Mouse (Mus musculus) heart, embryonic 12.5 days (tissue): ENCODE data around the gene Leo1. TPM values are rescaled to one million over a fixed set of nuclear protein-coding genes. Genes with fewer than 3 reads are reported as not detected.
"Not testable (repeated sequence)": the region's sequence is repeated elsewhere in the genome, so short reads cannot be mapped to it uniquely, and the experiment has no call there.

Experiments
- ATAC-seq: fragments of 200-750 bp; cut with Nextera tagmentation; 2 replicates; pipeline ENCODE4 v1.8.0; 2017; ENCODE audit warnings: moderate TSS enrichment, moderate library complexity; ENCODE audit not compliant: insufficient number of reproducible peaks, low FRiP score
- H3K27ac ChIP-seq: fragments of 300-500 bp; sonication (generic); 2 replicates; pipeline ENCODE4 v1.5.1; 2016; ENCODE audit warnings: mild to moderate bottlenecking, moderate library complexity; ENCODE audit not compliant: poor library complexity, severe bottlenecking
- H3K27me3 ChIP-seq: fragments of 300-500 bp; sonication (generic); replicated peaks from 2 replicates; pipeline ENCODE4 v1.6.1; 2016; ENCODE audit warnings: mild to moderate bottlenecking, moderate library complexity
- H3K36me3 ChIP-seq: fragments of 300-500 bp; sonication (generic); 2 replicates; pipeline ENCODE4 v1.6.1; 2016; ENCODE audit warnings: mild to moderate bottlenecking, moderate library complexity
- H3K4me1 ChIP-seq: fragments of 300-500 bp; sonication (generic); replicated peaks from 2 replicates; pipeline ENCODE4 v1.6.1; 2016; ENCODE audit warnings: mild to moderate bottlenecking
- H3K4me2 ChIP-seq: fragments of 300-500 bp; sonication (generic); 2 replicates; pipeline ENCODE4 v1.6.1; 2016; ENCODE audit warnings: mild to moderate bottlenecking, moderate library complexity
- H3K4me3 ChIP-seq: fragments of 300-500 bp; sonication (generic); 2 replicates; pipeline ENCODE4 v1.5.1; 2016; ENCODE audit warnings: mild to moderate bottlenecking
- H3K9ac ChIP-seq: fragments of 300-500 bp; sonication (generic); 2 replicates; pipeline ENCODE4 v1.6.1; 2016; ENCODE audit warnings: mild to moderate bottlenecking, moderate library complexity
- H3K9me3 ChIP-seq: fragments of 300-500 bp; sonication (generic); replicated peaks from 2 replicates; pipeline ENCODE4 v1.6.1; 2016; ENCODE audit warnings: mild to moderate bottlenecking, moderate library complexity
- WGBS: fragments of 180-500 bp; shearing (Covaris S2); methylation state at CpG from one replicate; pipeline ENCODE4 v1.1.7; 2016; 5-methylcytosine and 5-hydroxymethylcytosine counted together
- polyA plus RNA-seq: library from polyadenylated mRNA; unstranded; fragments of >200 nt; fragmentation: Nextera tagmentation; extraction: Ambion mirVana; gene quantifications from 2 replicates; pipeline ENCODE4 v1.2.1, GENCODE M21; 2016

Leo1 gene
- polyA plus RNA-seq, 1 experiment from 2014 or later: 33.8 TPM

- peaks cover 67% of the 10 kb centered on the region for H3K36me3 ChIP-seq
- WGBS: 76% methylated on average over 14 of the region's 14 CpGs
- no peaks in the 10 kb centered on the region for H3K27me3 ChIP-seq
Observed at GRCm38 (mm10) chr9:75468297-75468696, 27.0 kb downstream of the Leo1 start.

GRCm38 (mm10) chr9:75477212-75477611 lies 35.9 kb downstream of the Leo1 start:
- Histone ChIP-seq H3K27ac (no peak overlapping the region), H3K9ac (no peak overlapping the region), H3K4me1 (no peaks in the 10 kb centered on the region), H3K4me3 (no peak overlapping the region), H3K9me3 (no peaks in the 10 kb centered on the region), H3K27me3 (no peaks in the 10 kb centered on the region), H3K36me3 (peaks cover 36% of the 10 kb centered on the region), H3K4me2 (no peak overlapping the region)
- ATAC-seq: no peak
- 60% methylated on average over 3 of the region's 3 CpGs for WGBS

More at GRCm38 (mm10) chr9:75468297-75468696, 27.0 kb downstream of the Leo1 start:
- Histone ChIP-seq H3K27ac (no peak overlapping the region), H3K4me1 (peaks cover 19% of the 10 kb centered on the region), H3K9ac (no peak overlapping the region), H3K4me3 (no peak overlapping the region), H3K4me2 (no peak overlapping the region), H3K9me3 (no peaks in the 10 kb centered on the region; the same call in 1 of the 2 replicates)
- ATAC-seq: no peak

GRCm38 (mm10) chr9:75479106-75479725 lies 37.9 kb downstream of the Leo1 start:
- ATAC-seq: no peak

GRCm38 (mm10) chr9:75480536-75481075 lies 39.3 kb downstream of the Leo1 start:
- 85% methylated on average over 5 of the region's 5 CpGs for WGBS
- Histone ChIP-seq H3K4me1 (no peaks in the 10 kb centered on the region), H3K4me2 (no peak overlapping the region), H3K36me3 (peaks cover 24% of the 10 kb centered on the region), H3K4me3 (no peak overlapping the region), H3K9me3 (no peaks in the 10 kb centered on the region), H3K27ac (no peak overlapping the region), H3K27me3 (no peaks in the 10 kb centered on the region), H3K9ac (no peak overlapping the region)
- ATAC-seq: no peak

More at GRCm38 (mm10) chr9:75479106-75479725, 37.9 kb downstream of the Leo1 start:
- Histone ChIP-seq H3K9ac (no peak overlapping the region), H3K4me2 (no peak overlapping the region), H3K27ac (no peak overlapping the region), H3K27me3 (no peaks in the 10 kb centered on the region), H3K9me3 (no peaks in the 10 kb centered on the region), H3K4me1 (no peaks in the 10 kb centered on the region), H3K4me3 (no peak overlapping the region), H3K36me3 (peaks cover 29% of the 10 kb centered on the region)
- 67% methylated on average over 8 of the region's 8 CpGs for WGBS

GRCm38 (mm10) chr9:75485231-75485630 lies 43.9 kb downstream of the Leo1 start:
- 87% methylated on average over 6 of the region's 6 CpGs for WGBS

GRCm38 (mm10) chr9:75488255-75488654 lies 46.9 kb downstream of the Leo1 start:
- H3K27ac ChIP-seq, H3K4me2 ChIP-seq, ATAC-seq, H3K4me3 ChIP-seq, H3K9me3 ChIP-seq, H3K36me3 ChIP-seq, H3K27me3 ChIP-seq, H3K9ac ChIP-seq, H3K4me1 ChIP-seq: not testable (repeated sequence)
- 92% methylated on average over 7 of the region's 7 CpGs for WGBS

More at GRCm38 (mm10) chr9:75485231-75485630, 43.9 kb downstream of the Leo1 start:
- Histone ChIP-seq H3K27ac (no peak overlapping the region), H3K9me3 (no peaks in the 10 kb centered on the region), H3K4me2 (no peak overlapping the region), H3K4me3 (no peak overlapping the region), H3K9ac (no peak overlapping the region), H3K36me3 (peaks cover 19% of the 10 kb centered on the region), H3K4me1 (no peaks in the 10 kb centered on the region), H3K27me3 (no peaks in the 10 kb centered on the region)
- no peak for ATAC-seq

- no peak for ATAC-seq
- H3K4me3 ChIP-seq: no peak overlapping the region
Observed at GRCm38 (mm10) chr9:75494407-75495005, 53.2 kb downstream of the Leo1 start.

GRCm38 (mm10) chr9:75495945-75496344 lies 54.6 kb downstream of the Leo1 start:
- no peaks in the 10 kb centered on the region for H3K27me3 ChIP-seq
- H3K27ac ChIP-seq: no peak overlapping the region
- ATAC-seq: peak; percentile 64

More at GRCm38 (mm10) chr9:75494407-75495005, 53.2 kb downstream of the Leo1 start:
- no peak overlapping the region for H3K27ac ChIP-seq
- H3K27me3 ChIP-seq: no peaks in the 10 kb centered on the region
- no peaks in the 10 kb centered on the region; the same call in 1 of the 2 replicates for H3K9me3 ChIP-seq
- 77% methylated on average over 9 of the region's 9 CpGs for WGBS
- H3K9ac ChIP-seq: no peak overlapping the region
- H3K4me1 ChIP-seq: peaks cover 9% of the 10 kb centered on the region; the same call in 1 of the 2 replicates
- H3K4me2 ChIP-seq: no peak overlapping the region
- peaks cover 30% of the 10 kb centered on the region for H3K36me3 ChIP-seq

GRCm38 (mm10) chr9:75498571-75498970 lies 57.2 kb downstream of the Leo1 start:
- Histone ChIP-seq H3K4me3 (no peak overlapping the region), H3K36me3 (peaks cover 61% of the 10 kb centered on the region), H3K9ac (no peak overlapping the region), H3K9me3 (no peaks in the 10 kb centered on the region; the same call in 1 of the 2 replicates), H3K4me1 (peaks cover 9% of the 10 kb centered on the region; the same call in 1 of the 2 replicates), H3K27me3 (no peaks in the 10 kb centered on the region), H3K27ac (no peak overlapping the region), H3K4me2 (no peak overlapping the region)
- ATAC-seq: no peak
- WGBS: 92% methylated on average over 7 of the region's 7 CpGs

More at GRCm38 (mm10) chr9:75495945-75496344, 54.6 kb downstream of the Leo1 start:
- Histone ChIP-seq H3K4me1 (peaks cover 9% of the 10 kb centered on the region; the same call in 1 of the 2 replicates), H3K4me3 (no peak overlapping the region), H3K36me3 (peaks cover 40% of the 10 kb centered on the region), H3K9me3 (no peaks in the 10 kb centered on the region; the same call in 1 of the 2 replicates), H3K4me2 (no peak overlapping the region), H3K9ac (no peak overlapping the region)
- WGBS: 60% methylated on average over 10 of the region's 10 CpGs

GRCm38 (mm10) chr9:75504311-75504710 lies 63.0 kb downstream of the Leo1 start:
- no peak for ATAC-seq
- Histone ChIP-seq H3K4me2 (no peak overlapping the region), H3K9ac (no peak overlapping the region), H3K4me3 (no peak overlapping the region), H3K27ac (no peak overlapping the region), H3K4me1 (no peaks in the 10 kb centered on the region), H3K9me3 (no peaks in the 10 kb centered on the region), H3K27me3 (no peaks in the 10 kb centered on the region), H3K36me3 (peaks cover 80% of the 10 kb centered on the region)
- 94% methylated on average over 6 of the region's 6 CpGs for WGBS

- ATAC-seq: no peak; the same call in 1 of the 2 replicates
- WGBS: 52% methylated on average over 8 of the region's 8 CpGs
- Histone ChIP-seq H3K9ac (no peak overlapping the region), H3K4me1 (0 out of 2 replicates have a peak, but pooled peaks cover 7% of the 10 kb centered on the region), H3K27me3 (no peaks in the 10 kb centered on the region), H3K36me3 (peaks cover 56% of the 10 kb centered on the region), H3K4me2 (no peak overlapping the region), H3K4me3 (no peak overlapping the region), H3K27ac (no peak overlapping the region), H3K9me3 (no peaks in the 10 kb centered on the region)
Observed at GRCm38 (mm10) chr9:75511236-75511939, 70.1 kb downstream of the Leo1 start.
